Mouse (Mus musculus): ENCODE results near the gene Anxa4.
A peak's percentile ranks its signal among the peaks of the same experiment; 100 is the strongest.

Anxa4 gene

DNA sequence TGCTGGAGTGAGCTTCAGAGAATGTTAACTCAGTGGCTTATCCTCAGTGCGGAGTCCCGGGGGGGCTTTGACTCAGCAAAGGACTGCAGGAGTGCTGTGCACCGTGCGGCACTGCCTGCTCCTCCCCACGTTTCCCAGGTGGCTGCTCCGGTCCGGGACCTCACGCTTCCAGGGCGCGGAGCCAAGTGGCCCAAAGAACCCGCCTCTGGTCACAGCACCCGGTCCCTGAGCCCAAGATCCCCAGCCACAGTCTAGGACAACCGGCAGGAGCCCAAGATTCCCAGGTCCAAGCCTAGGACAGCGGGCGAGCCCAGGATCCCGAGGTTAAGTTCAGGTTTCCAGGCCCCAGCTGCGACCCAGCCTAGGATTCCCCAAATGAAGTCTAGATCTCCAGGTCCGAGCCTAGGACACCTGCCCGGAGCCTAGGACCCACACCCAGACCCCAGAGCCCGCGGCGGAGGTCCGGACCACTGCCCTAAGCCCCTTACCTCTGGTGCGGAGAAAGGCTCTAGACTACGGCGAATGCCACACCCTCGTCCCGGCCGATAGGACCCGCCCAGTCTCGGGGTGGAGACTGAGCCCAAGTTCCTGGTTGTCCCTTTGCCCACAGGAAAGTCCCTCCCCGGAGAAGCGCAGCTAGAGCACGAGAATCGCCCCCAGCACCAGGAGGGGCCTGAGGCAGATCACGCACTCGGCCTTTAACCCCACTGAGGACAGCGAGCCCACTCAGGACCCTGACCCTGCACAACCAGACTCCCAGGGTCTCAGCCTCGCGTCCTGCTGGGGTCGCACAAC lies at the start of gene Anxa4:
TSS of gene Anxa4 (minus strand) at position 564 of the 795 bp plus-strand sequence.
- no peak for DNase-seq (ENCODE audit: low read depth, low spot score)

DNA sequence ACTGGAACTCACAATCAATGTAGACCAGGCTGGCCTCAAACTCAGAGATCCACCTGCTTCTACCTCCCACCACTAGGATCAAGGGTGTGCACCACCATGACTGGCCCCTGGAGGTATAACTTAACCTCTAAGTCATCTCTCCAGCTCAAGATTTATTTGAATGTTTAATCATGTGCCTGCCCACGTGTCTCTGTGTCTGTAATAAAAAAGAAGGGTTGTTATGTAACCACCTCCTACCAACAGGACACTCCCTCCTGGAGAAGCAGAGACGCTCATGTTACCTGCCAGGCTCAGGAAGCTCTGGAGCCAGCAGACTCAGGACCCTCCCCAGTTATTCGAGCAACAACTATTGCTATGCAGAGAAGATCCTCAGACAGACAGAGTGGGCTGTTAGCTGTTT lies 48.6 kb upstream of the Anxa4 start:
- DNase-seq (ENCODE audit: low read depth, low spot score) = no peak

GRCm38 (mm10) chr6:86839089-86839488 lies 45.7 kb upstream of the Anxa4 start:
- no peak for DNase-seq (ENCODE audit: low read depth, low spot score)

DNA sequence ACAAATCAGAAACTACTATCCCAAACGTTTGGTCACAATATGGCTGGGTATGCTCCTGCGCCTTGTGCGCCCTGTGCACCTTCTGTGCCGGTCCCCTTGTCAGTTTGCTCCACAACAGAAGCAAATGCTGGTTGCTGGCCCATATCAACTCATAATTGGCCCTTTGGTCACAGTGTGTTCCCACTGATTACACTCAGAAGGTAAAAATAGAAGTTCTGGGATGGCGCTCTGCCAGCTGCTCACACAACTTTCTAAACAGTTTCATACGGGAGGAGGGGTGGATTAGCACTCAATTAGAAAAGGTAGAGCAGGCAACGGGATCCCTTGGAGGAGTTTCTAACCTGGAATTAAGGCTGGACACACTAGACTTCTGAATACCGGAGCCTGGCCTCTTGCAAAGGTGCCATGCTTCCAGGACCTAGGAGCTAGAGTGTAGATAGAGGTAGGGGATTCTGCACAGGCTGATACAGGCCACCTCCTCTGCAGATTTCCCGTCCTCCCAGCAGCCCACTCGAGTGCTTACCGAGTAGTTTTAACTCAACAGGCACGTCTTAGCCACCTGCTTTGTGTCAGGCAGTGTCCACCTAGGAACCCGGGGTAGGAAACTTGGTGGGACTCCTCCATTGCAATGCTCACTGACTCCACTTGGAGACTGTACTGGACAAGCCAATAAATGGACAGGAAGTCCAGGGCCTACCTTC lies 39.6 kb upstream of the Anxa4 start:
- no peak for DNase-seq (ENCODE audit: low read depth, low spot score)

DNA sequence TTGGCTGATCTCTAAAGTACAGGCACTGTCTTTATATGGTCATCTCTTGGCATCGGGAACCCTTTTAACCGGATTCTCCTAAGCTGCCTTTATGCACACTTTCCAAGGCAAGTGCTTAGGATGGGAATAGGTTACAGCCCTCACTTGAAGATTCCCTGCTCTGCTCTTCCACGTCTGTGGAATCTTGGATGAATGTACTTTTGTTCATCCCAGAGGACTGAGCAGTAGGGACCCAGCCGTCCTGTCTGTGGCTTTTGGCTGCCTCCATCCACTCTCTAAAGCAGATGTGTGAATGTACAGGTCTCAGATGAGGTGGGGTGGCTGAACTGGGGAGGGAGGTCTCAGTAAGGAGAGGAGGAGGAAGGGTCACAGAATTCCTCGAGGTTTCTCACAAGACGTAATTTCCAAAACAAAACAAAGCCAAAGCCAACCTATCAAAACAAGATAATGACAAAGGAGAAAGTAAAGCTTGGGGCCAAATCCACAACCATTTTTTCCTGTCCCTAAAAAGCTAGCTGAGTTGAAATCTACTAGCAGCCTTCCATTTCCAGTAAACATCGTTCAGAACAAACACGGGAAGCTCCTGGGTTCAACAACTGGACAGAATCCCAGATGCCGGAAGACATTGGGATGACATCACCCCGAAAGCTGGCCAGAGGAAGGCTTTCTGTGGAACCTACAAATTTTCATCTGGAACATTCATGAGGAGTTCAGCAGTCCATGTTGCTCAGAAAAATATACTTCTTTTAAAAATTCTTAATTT lies 37.5 kb upstream of the Anxa4 start:
- DNase-seq (ENCODE audit: low read depth, low spot score) = no peak

DNA sequence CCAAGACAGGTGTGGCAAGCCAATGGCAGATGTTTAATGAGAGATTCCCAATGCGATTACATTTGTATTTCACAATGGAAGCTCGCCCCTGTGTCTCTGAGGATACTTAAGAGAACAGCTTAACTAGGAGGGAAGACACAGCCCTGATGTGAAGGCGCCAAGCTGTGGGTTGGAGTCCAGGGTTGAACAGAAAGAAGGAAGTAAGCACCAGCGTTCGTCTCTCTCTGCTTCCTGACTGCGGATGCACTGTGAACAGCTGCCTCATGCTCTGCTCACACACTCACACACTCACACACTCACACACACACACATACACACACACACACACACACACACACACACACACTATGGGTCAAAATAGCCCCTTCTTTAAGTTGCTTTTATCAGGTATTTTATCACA lies 36.4 kb upstream of the Anxa4 start:
- DNase-seq (ENCODE audit: low read depth, low spot score) = no peak

GRCm38 (mm10) chr6:86827432-86827831 lies 34.0 kb upstream of the Anxa4 start:
- no peak for DNase-seq (ENCODE audit: low read depth, low spot score)

DNA sequence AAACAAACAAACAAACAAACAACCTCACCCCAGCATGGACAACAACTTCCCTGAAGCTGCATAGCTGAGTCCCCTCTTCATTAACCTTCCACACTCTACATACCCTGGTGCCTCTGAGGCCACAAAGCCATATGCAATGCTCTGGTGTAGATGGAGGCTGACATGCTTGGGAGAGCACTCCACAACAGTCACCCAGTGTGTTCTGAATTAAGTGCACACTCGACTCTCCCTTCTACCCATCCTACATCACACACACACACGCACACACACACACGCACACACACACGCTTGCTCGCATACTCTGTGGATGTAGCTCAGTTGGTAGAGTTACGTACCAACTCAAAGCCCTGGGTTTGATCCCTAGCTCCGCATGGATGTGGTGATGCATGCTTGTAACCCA lies 31.0 kb upstream of the Anxa4 start:
- DNase-seq (ENCODE audit: low read depth, low spot score) = no peak

DNA sequence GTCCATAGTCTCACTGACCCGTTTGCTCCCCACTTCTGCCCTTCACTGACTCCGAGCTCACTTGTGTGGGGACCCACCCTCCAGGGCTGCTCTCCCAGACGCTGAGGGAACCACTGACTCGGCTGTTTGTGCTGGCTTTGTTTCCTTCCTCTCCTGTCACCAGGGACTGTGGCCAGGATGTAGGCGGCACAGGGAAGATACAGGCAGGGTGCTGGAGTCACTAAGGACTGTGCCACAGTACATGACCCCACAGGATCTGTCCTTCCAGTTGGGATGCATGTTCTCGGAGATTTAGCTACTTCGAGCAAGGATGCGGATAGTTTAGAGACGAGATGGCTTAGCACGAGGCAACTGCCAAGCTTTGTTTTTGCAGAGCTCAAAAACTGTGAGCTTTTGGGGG lies 30.4 kb upstream of the Anxa4 start:
- no peak for DNase-seq (ENCODE audit: low read depth, low spot score)

DNA sequence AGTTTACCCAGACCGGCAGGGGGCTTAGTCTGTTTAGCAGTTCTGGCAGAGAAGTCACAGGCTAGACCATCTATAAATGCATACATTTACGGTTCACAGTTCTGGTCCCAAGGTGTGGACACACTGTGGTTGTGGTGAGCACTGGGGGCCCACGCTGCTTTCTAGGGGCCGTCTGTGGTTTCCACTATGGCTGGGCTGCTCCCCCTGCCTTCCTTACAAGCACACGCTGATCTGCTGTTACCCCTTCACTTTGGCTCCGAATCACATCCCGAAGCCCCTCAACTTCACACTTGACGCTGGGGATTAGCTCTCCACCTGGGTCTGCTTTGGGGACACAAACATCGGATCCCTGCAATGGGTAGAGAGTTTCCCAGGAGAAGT lies 29.7 kb upstream of the Anxa4 start:
- DNase-seq (ENCODE audit: low read depth, low spot score) = no peak

- no peak for DNase-seq (ENCODE audit: low read depth, low spot score)
Observed at GRCm38 (mm10) chr6:86822285-86823050, 29.1 kb upstream of the Anxa4 start.

GRCm38 (mm10) chr6:86820690-86821089 lies 27.3 kb upstream of the Anxa4 start:
- no peak for DNase-seq (ENCODE audit: low read depth, low spot score)

DNA sequence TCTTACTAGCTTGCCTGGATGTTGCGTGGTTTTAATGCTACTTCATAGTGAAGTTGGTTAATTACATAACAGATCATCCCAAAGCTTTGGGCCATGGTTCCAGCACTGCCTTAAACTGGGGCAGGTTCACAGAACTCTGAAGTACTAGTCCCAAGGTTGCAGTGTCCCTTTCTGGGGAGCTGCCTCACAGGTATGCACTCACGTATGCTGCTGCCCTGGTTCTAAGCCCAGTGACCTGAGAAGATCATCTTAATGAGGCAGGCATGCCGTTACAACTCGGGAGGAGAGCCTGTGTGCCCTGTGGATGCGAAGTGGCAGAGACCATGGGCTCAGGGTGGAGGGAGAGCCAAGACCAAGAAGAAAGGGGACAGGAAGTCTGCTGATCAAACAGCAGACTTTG lies 26.5 kb upstream of the Anxa4 start:
- no peak for DNase-seq (ENCODE audit: low read depth, low spot score)

GRCm38 (mm10) chr6:86818914-86819313 lies 25.5 kb upstream of the Anxa4 start:
- DNase-seq (ENCODE audit: low read depth, low spot score) = no peak

DNA sequence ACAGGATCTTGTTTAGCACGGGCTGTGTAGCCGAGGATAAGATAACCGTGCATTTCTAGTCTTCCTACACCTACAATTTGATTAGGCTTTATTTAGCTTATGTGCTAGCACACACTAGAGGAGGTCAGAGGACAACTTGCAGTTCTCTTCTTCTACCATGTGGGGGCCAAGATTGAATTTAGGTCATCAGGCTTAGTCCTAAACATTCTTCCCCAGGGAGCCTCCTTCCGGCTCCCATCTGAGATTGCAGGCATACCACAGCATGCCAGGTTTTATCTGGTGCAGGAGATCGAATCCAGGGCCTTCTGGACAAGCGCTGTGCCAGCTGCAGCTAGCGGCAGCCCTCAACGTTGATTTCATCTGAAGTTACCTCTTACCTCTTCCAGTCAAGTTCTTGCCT lies 23.2 kb upstream of the Anxa4 start:
- peak; percentile 53 for DNase-seq (ENCODE audit: low read depth, low spot score)

DNA sequence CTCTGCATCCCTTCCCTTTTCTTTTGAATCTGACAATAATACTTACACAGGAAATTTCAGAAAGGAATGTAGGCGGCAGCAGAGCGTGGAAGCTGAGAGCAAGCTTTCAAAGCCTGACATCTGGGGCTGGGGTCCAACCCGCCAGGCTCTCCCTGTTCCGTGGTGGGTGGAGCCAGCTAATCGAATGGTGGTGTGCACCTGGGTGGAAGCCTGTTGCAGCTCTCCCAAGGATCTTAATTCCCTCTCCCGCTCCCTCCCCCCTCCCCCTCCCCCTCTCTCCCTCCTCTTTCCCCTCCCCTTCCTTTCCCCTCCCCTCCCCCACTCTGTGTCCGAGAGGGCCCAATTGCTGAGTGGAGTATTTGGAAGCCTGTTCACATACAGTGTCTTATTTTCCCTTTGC lies 22.1 kb upstream of the Anxa4 start:
- no peak for DNase-seq (ENCODE audit: low read depth, low spot score)

DNA sequence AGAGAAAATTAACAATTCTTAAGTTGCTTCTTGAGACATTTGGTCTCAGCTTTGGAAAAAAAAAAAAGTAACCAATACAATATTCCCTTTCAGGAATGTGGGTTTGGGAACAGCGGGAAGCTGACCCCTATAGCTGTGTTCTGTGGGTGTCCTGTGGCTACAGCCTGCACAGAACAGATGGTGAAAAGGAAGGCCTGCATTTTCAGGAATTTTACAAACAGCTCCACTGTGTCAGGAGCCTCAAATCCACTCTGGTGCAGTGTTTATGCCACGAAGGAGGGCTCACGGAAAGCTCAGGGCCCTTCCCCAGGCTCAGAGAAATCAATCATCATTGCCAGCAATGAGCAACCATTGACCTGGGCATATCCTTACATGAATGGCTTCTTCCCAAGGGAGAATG lies 21.5 kb upstream of the Anxa4 start:
- no peak for DNase-seq (ENCODE audit: low read depth, low spot score)

DNA sequence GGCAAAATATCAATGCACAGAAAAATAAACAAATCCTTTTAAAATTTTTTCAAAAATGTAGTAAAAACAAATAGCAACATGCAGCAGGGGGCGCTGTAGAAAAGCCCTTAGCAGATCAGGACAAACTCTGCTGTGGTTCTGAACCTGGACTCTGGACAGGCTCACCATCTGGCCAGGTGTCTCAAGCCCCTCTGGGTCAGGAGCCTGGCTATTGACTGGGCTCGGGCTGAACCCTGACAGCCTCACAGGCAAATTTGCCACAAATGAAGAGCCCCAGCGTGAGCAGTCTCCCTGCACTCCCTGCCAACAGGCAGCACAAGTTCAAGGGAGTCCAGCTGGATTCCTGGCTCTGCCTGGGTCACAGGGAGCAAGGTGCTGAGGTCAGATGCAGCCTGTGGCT lies 20.0 kb upstream of the Anxa4 start:
- no peak for DNase-seq (ENCODE audit: low read depth, low spot score)

DNA sequence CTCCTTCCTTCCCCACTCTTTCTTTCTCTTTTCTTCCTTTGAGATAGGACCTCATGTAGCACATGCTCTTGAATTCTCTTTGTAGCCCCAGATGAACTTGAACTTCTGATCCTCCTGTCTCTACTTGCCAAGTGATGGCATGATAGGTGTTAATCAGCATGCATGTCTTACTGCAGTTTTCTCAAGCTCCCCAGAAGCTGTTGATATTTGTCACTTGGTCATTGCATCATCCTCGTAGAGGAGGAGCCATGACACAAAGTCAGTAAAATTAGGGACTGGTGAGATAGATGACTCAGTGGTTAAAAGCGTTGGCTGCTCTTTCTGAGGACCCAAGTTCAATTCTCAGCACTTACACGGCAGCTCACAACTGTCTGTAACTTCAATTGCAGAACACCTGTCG lies 19.5 kb upstream of the Anxa4 start:
- no peak for DNase-seq (ENCODE audit: low read depth, low spot score)

GRCm38 (mm10) chr6:86806455-86807086 lies 13.2 kb upstream of the Anxa4 start:
- DNase-seq (ENCODE audit: low read depth, low spot score) = no peak

- DNase-seq (ENCODE audit: low read depth, low spot score) = no peak
Observed at GRCm38 (mm10) chr6:86804646-86805045, 11.3 kb upstream of the Anxa4 start.
